Mouse (Mus musculus) megakaryocyte-erythroid progenitor cell, adult 5-6 weeks (primary cell): ENCODE data around the gene Lipt2. TPM values are rescaled to one million over a fixed set of nuclear protein-coding genes. Genes with fewer than 3 reads are reported as not detected.

Experiments used
- ATAC-seq: replicated peaks from 2 replicates; pipeline ENCODE4 v1.8.0; 2016; ENCODE audit warnings: mild to moderate bottlenecking, inconsistent platforms; ENCODE audit not compliant: severe bottlenecking, poor library complexity, low FRiP score, low TSS enrichment
- total RNA-seq, 2 experiments: library from RNA; stranded (forward) in 1 of 2; stranded (reverse) in 1 of 2; fragments of 200-1000, 215-1000 nt in 1 of 2; fragments of >200 nt in 1 of 2; fragmentation: Nextera tagmentation in 1 of 2; gene quantifications; 2 replicates each; pipeline ENCODE4 v1.2.3; 2014 to 2017

Lipt2 gene
- 5.2 and 13.0 TPM in 2 replicates for total RNA-seq (2014; fragmentation: Nextera tagmentation)
- total RNA-seq (2017): 8.5 and 16.9 TPM in 2 replicates

GRCm38 (mm10) chr7:100159105-100159841 is at the start of gene Lipt2:
Gene Lipt2 (plus strand): TSS chr7:100159277.
- peak; percentile 92 for ATAC-seq

DNA sequence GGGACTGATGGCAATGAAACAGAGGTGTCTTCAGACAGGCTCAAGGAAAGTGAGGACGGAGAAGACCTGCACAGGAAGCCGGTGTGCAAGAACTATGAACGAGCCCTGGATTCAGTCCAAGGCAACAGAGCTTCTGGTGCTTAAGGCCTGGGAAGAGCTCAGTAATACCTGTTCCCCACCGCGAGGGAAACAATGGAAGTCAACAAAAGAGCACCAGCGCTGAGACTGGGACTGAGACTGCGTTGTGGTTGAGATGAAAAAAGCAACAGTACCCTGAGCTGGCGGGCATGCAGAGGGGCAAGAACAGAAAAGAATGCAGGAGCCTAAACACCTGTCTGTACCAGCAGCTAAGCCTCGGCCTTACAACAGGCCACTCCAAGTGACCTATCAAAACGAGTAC is 47.6 kb upstream of the Lipt2 start:
- ATAC-seq: no peak

- no peak for ATAC-seq
These were observed 45.3 kb upstream of the Lipt2 start for GRCm38 (mm10) chr7:100113821-100114220.

GRCm38 (mm10) chr7:100114279-100114678 is 44.8 kb upstream of the Lipt2 start:
- ATAC-seq: no peak

- ATAC-seq: peak; percentile 22
These were observed 38.3 kb upstream of the Lipt2 start for GRCm38 (mm10) chr7:100120791-100121261.

DNA sequence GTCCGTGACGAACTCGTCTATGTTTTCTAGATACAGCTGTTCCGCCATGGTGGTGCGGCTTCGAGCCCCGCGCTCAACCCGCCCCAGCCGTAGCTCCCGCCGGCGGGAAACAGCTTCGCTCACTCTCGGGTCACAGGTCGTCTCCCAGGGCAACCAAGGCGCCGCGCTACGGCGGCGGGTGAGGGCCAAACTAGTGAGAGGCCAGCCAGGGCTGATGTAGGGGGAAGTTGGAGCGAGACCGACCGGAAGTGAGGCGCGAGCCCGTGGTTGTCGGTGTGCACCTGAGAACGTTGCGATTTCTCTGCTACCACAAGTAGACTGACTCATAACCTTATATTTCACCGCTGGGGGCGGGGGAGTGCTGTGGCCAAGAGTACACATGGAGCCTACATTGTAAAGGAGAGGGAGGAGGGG is 37.7 kb upstream of the Lipt2 start, which contains the start of gene Pold3:
Gene Pold3, minus strand, starts transcription at position 190 of the 414 bp plus-strand sequence.
- peak; percentile 90 for ATAC-seq

DNA sequence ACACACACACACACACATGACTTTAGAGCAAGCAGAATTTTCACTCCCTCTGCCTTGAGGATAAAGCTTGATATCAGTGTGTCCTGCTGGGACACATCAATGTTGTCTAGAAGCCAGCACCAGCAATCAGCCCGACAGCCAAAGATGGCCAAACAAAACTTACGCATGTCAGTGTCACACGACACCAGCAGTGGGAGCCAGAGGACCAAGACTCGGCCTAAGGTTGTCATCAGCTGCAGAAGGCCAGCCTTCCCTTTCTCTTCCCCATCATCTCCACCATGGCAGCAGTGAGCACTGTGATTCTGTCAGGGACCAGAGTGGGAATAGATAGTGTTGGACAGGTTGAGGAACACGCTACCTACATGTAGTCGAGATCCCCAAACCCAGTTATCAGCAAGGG is 35.6 kb upstream of the Lipt2 start:
- ATAC-seq: peak; percentile 57

GRCm38 (mm10) chr7:100124211-100124610 is 34.9 kb upstream of the Lipt2 start:
- ATAC-seq: no peak

GRCm38 (mm10) chr7:100125166-100125565 is 33.9 kb upstream of the Lipt2 start:
- no peak for ATAC-seq

GRCm38 (mm10) chr7:100126514-100126913 is 32.6 kb upstream of the Lipt2 start:
- no peak for ATAC-seq

DNA sequence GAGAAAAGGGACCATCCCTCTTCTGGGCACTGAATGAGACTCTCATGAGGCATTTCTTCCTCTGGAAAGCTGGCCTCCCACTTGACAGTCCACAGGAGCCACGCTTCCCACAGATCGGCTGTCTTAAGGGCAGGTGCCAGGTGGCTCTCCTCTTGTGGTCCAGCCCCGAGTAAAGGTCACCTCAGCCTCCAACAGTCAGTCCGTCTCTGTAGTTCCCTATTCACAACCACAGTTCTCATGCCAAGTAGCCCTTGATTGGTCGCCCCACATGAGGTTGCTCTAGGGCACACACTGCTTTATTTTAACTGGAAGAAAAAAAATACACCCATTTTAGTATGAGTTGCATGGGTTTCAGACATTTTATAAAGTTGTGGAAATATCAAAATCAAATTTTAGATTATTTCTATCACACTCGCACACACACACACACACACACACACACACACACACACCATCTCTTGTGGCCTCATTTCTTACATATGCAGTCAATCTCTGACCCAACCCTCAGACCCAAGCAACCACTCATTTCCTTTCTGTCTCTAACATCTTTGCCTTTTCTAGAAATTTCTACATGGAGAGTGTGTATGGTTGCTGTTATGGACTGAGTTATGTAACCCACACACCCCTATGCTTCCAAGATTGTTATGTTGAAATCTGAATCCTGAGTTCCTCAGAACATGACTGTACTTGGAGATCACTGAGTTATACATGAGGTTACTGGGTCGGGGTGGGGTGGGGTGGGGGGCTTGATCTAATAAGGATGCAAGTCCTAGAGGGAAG is 30.6 kb upstream of the Lipt2 start:
- ATAC-seq: no peak

- no peak for ATAC-seq
These were observed 28.5 kb upstream of the Lipt2 start for GRCm38 (mm10) chr7:100130592-100130991.

- no peak for ATAC-seq
These were observed 26.7 kb upstream of the Lipt2 start for GRCm38 (mm10) chr7:100132379-100132778.

DNA sequence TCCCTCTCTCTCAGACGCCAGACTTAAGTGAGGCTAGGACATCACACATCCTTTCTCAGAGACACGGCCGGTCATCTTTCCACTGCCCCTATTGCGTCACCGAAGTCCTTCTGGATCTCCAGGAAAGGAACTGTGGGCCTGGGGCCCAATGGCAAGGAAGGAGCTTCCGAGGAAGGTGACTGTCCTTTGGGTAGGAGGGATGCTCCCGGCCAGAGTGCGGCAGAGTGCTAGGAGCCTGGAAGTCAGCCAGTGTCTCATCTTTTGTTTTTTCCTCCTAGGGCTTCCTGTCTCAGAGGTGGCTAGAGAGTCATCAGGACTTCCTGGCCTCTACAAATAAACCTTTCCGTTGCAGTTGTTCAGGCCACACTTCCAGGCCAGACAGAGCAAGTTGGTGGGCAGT is 22.0 kb upstream of the Lipt2 start:
- no peak for ATAC-seq

GRCm38 (mm10) chr7:100138075-100138474 is 21.0 kb upstream of the Lipt2 start:
- no peak for ATAC-seq

- ATAC-seq: no peak
These were observed 18.5 kb upstream of the Lipt2 start for GRCm38 (mm10) chr7:100140591-100140990.

DNA sequence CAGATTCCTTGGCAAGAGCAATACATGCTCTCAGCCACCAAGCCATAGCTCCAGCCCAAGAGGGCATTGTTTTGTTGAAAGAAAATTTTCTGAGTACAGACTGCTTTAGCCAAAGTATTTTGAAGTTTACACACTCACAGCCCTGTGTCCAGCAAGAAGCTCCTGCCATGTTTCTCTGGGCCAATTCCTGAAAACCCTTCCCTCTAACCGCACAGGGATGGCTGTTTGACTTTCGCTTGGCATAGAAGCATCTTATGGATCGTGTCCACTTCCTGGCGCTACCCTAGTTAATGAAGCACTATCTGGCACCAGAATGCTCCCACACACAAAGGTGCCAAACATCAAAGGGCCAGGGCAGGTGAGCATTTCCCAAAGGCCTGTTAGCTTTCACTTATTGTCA is 10.5 kb upstream of the Lipt2 start:
- ATAC-seq: no peak

DNA sequence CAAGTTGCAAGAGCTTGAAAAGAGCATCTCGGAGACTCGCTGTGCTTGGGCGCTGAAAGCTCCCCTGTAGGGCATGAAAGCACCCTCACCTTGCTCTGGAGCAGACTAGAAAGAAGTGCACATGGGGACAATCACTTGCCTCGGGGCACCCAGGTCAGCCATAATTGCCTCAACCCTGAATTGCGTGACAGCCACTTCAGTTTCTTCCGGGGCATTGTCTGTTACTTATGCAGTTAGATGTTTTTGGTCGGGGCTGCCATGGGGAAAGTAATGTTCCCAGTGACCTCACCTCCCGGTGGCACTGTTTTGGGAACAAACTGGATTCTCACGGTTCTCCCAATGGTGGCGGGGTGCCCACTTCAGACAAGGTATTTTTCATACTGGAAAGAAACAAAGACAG is 9.0 kb upstream of the Lipt2 start:
- ATAC-seq: no peak

DNA sequence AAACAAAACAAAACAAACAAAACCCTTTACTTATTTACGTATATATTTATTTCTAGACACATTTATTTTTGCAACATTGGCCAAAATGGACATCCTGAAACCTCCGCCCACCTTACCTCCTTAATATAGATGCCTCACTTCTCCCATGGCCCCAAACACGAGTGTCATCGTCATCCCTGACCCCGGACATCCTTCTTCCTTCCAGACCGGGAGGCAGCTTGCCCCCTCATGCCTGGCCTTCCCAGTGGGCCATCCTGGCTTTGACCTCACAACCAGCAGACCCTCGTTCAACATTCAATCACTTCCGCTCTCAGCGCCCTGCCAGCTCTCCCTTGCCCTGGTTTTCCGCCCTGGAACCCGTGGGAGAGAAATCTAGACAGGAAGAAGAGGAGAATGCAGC is 8.5 kb upstream of the Lipt2 start:
- no peak for ATAC-seq

GRCm38 (mm10) chr7:100157669-100158068 is 1.4 kb upstream of the Lipt2 start:
- no peak for ATAC-seq

DNA sequence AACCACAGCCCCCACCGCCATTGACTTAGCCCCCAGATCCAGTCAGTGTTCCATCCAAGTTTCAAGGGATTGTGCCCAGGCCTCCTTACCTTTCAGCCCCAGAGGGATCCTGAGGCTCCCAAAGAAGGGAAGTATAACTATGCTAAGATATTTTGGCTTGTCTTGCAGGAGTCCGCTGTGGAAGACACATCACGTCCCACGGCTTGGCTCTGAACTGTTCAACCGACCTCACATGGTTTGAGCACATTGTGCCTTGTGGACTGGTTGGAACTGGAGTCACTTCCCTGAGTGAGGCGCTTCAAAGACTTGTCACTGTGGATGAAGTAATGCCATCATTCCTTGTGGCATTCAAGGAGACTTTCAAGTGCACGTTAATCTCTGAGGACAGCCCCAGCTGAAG is 929 bp downstream of the Lipt2 start:
- no peak for ATAC-seq
